Mouse (Mus musculus): ENCODE data around the gene Pkig. TPM values are rescaled to one million over a fixed set of nuclear protein-coding genes. Genes with fewer than 3 reads are reported as not detected.
A peak's percentile ranks its signal among the peaks of the same experiment; 100 is the strongest.

The Pkig gene
- polyA plus RNA-seq, 1 experiment from 2014 or later: 134 TPM

DNA sequence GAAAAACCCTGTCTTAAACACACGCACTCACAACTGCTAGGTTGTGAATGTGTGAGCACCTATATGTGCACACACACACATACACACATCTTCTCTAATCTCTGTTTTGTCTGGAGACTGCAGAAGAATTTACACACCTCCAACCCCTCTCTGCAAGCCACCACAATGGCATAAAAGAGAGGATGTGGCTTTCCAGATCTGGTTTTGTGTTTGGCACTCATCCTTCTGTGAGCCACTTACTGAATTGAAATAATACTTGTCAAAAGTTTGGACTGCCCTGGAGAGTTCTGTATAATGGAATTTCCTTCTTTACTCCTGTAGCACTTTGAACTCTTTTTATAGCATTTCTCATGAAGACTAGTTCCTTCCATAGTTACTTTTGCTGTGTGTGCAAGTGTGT, 8.9 kb downstream of the Pkig start:
- Histone ChIP-seq H3K36me3 (ENCODE audit: control insufficient read depth, insufficient read depth, low read length) (no peaks in the 10 kb centered on the region), H3K27ac (ENCODE audit: low read length) (no peak overlapping the region), H3K27me3 (ENCODE audit: control insufficient read depth, insufficient read depth, low read depth, low read length) (no peaks in the 10 kb centered on the region), H3K4me1 (ENCODE audit: control insufficient read depth, insufficient read depth, low read length) (no peaks in the 10 kb centered on the region), H3K9me3 (replicated peaks; ENCODE audit: control insufficient read depth, low read length, poor library complexity, severe bottlenecking) (no peaks in the 10 kb centered on the region), H3K4me3 (ENCODE audit: low read depth, low read length) (no peak overlapping the region), H3K4me2 (ENCODE audit: low read length) (no peak overlapping the region), H3K9ac (ENCODE audit: low read depth, low read length) (no peak overlapping the region)
- WGBS: 95% methylated on average over 1 of the region's 1 CpGs
- ATAC-seq: no peak

DNA sequence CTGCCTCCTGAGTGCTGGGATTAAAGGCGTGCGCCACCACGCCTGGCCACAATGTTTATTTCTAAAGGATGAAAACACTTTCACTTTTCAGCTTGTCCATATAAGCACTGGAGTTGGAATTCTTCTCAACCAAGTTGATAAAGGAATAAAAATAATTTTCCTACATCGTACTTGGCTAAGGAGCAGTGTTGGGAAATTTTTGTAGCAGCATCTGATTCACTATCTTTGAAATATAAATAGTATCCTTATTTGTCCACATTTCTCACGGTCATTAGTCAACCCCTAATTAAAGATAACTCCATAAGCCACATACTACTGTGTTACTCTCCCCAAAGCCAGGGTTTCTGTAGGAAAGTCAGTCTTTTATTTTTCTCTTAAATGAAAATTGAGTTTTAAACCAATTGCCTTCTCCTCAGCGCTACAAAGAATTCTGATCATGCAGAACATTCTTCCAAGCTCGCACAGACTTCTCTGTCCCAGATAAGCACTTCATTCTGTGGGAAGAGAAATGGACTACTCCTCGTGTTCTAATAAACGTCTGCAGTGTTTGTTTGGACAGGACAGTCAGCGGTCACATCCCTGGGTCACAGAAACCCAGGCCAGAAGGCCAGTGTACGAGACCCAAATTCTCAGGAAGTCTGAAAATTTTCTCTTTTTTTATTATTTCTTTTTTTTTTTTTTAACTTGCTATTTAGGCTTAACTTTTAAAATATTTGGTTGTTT, 12.8 kb downstream of the Pkig start:
- no peak for ATAC-seq
- no peak overlapping the region for H3K4me2 ChIP-seq (ENCODE audit: low read length)
- no peak overlapping the region for H3K27ac ChIP-seq (ENCODE audit: low read length)
- H3K36me3 ChIP-seq (ENCODE audit: control insufficient read depth, insufficient read depth, low read length): no peaks in the 10 kb centered on the region
- H3K27me3 ChIP-seq (ENCODE audit: control insufficient read depth, insufficient read depth, low read depth, low read length): no peaks in the 10 kb centered on the region
- no peaks in the 10 kb centered on the region for H3K9me3 ChIP-seq (replicated peaks; ENCODE audit: control insufficient read depth, low read length, poor library complexity, severe bottlenecking)
- H3K9ac ChIP-seq (ENCODE audit: low read depth, low read length): no peak overlapping the region
- H3K4me3 ChIP-seq (ENCODE audit: low read depth, low read length): no peak overlapping the region
- peaks cover 7% of the 10 kb centered on the region for H3K4me1 ChIP-seq (ENCODE audit: control insufficient read depth, insufficient read depth, low read length)
- WGBS: 91% methylated on average over 11 of the region's 11 CpGs

DNA sequence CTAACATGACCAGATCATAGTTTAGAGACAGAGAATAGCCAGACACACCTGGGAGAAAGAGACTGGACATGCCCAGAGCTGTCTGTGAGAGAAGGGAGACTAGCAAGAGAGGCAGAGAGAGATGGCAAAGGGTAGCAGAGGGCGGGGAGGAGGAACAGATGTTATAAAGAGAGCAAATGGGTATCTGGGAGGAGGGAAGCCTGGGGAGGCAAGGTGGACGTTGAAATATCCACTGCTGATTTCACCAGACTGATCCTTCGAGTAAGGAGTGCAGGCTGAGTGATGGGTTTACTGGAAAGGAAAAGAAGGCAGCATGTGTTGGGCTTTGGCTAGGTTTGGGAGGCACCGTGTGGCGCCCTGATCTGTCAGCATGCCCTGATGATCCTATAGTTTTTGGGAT, 16.2 kb downstream of the Pkig start:
- H3K36me3 ChIP-seq (ENCODE audit: control insufficient read depth, insufficient read depth, low read length): no peaks in the 10 kb centered on the region

DNA sequence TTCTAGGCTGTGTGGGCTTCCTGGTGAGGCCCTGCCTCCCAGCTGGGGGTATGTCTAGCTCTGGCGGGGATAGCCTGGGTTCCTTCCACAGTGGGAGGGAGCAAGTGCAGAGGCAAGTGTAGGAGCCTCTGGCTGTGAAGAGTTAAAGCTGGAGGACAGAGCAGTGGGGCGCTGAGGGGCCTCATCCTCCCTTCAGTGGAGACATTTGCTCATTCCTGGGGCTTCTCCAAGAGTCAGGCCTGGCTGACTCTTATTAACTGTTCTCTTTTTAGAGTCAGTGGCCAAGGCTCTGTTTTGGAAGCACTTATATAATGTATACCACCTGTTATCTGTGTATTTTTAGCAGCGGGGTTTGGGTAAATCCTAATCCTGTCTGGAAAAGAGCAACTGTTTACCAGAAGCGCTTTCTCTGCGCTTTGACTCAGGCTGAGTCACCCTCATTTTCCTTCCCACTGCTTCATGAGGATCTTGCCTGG, 17.0 kb downstream of the Pkig start:
- no peak for ATAC-seq
- Histone ChIP-seq H3K9me3 (replicated peaks; ENCODE audit: control insufficient read depth, low read length, poor library complexity, severe bottlenecking) (no peaks in the 10 kb centered on the region), H3K27me3 (ENCODE audit: control insufficient read depth, insufficient read depth, low read depth, low read length) (no peaks in the 10 kb centered on the region), H3K4me2 (ENCODE audit: low read length) (no peak overlapping the region), H3K27ac (ENCODE audit: low read length) (no peak overlapping the region), H3K36me3 (ENCODE audit: control insufficient read depth, insufficient read depth, low read length) (no peaks in the 10 kb centered on the region), H3K4me3 (ENCODE audit: low read depth, low read length) (no peak overlapping the region), H3K9ac (ENCODE audit: low read depth, low read length) (no peak overlapping the region), H3K4me1 (ENCODE audit: control insufficient read depth, insufficient read depth, low read length) (peaks cover 7% of the 10 kb centered on the region)
- WGBS: 44% methylated on average over 5 of the region's 5 CpGs

More for the DNA sequence above, 16.2 kb downstream of the Pkig start:
- 73% methylated on average over 5 of the region's 5 CpGs for WGBS
- Histone ChIP-seq H3K4me2 (ENCODE audit: low read length) (no peak overlapping the region), H3K9ac (ENCODE audit: low read depth, low read length) (no peak overlapping the region), H3K27ac (ENCODE audit: low read length) (no peak overlapping the region), H3K9me3 (replicated peaks; ENCODE audit: control insufficient read depth, low read length, poor library complexity, severe bottlenecking) (no peaks in the 10 kb centered on the region), H3K27me3 (ENCODE audit: control insufficient read depth, insufficient read depth, low read depth, low read length) (no peaks in the 10 kb centered on the region), H3K4me1 (ENCODE audit: control insufficient read depth, insufficient read depth, low read length) (peaks cover 7% of the 10 kb centered on the region), H3K4me3 (ENCODE audit: low read depth, low read length) (no peak overlapping the region)
- ATAC-seq: no peak

DNA sequence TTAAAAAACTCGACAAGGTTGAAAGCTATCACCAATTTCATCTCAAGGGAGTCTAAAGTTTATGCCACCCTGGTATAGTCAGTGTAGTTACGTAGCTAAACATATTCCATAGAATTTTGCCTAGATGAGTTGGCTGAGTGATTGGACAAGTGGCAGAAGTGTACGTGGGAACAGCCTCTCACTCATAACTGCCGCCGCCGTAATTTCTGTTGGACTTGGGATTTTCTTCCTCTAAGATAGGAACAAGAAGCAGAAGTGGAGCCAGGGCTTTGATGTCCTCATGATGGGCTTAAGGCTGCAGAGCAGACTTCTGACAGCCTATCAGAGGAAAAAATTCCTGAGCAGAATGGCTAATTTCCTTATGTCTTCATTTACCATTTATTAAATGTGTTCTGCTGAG, 17.5 kb downstream of the Pkig start:
- no peak for ATAC-seq
- no peaks in the 10 kb centered on the region for H3K36me3 ChIP-seq (ENCODE audit: control insufficient read depth, insufficient read depth, low read length)
- H3K9me3 ChIP-seq (replicated peaks; ENCODE audit: control insufficient read depth, low read length, poor library complexity, severe bottlenecking): no peaks in the 10 kb centered on the region
- 63% methylated on average over 6 of the region's 6 CpGs for WGBS
- no peak overlapping the region for H3K4me2 ChIP-seq (ENCODE audit: low read length)
- H3K27me3 ChIP-seq (ENCODE audit: control insufficient read depth, insufficient read depth, low read depth, low read length): no peaks in the 10 kb centered on the region
- no peak overlapping the region for H3K9ac ChIP-seq (ENCODE audit: low read depth, low read length)
- H3K4me1 ChIP-seq (ENCODE audit: control insufficient read depth, insufficient read depth, low read length): peaks cover 7% of the 10 kb centered on the region
- H3K27ac ChIP-seq (ENCODE audit: low read length): peak overlapping the region; percentile 38; the same call in 1 of the 2 replicates
- no peak overlapping the region for H3K4me3 ChIP-seq (ENCODE audit: low read depth, low read length)

DNA sequence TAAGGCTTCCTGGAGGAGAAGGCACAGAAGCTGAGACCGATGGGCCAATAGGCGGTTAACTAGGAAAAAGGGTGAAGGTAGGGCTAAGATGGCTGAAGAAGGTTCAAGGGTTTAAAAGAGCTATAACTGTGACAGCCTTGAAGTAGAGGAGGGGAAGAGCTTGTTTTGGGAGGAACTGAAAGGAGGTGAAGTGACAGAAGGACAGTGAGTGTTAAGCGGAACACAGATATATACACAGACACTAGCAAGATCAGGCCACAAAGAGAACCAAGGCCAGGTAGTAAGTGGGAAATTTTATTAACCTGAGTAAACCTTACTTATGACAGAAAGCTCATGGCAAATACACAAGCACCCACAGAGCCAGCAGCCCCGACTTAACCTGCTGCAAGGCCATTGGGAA, 18.1 kb downstream of the Pkig start:
- Histone ChIP-seq H3K9me3 (replicated peaks; ENCODE audit: control insufficient read depth, low read length, poor library complexity, severe bottlenecking) (no peaks in the 10 kb centered on the region), H3K9ac (ENCODE audit: low read depth, low read length) (no peak overlapping the region), H3K27me3 (ENCODE audit: control insufficient read depth, insufficient read depth, low read depth, low read length) (no peaks in the 10 kb centered on the region), H3K27ac (ENCODE audit: low read length) (no peak overlapping the region), H3K4me2 (ENCODE audit: low read length) (no peak overlapping the region), H3K4me1 (ENCODE audit: control insufficient read depth, insufficient read depth, low read length) (peaks cover 7% of the 10 kb centered on the region), H3K36me3 (ENCODE audit: control insufficient read depth, insufficient read depth, low read length) (no peaks in the 10 kb centered on the region), H3K4me3 (ENCODE audit: low read depth, low read length) (no peak overlapping the region)
- 95% methylated on average over 4 of the region's 4 CpGs for WGBS
- no peak for ATAC-seq

DNA sequence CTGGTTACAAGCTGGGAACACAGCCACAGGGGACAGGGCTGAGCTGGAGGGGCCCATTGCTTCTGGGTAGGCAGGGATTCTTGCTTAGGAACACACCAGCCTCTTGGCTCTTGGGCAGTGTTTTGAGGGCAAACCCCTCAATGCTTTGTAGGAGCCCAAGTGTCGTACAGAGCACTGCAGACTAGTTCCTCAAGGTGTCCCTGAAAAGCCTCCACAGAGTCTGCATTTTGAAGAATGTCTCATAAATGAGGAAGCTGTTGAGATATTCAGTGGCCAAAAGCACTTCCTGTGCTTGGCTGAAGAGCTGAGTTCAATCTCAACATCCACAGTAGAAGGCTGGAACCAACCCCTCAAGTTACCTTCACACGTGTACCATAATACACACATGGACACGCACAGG, 18.6 kb downstream of the Pkig start:
- no peak overlapping the region for H3K4me3 ChIP-seq (ENCODE audit: low read depth, low read length)
- no peak for ATAC-seq
- 93% methylated on average over 3 of the region's 3 CpGs for WGBS
- no peaks in the 10 kb centered on the region for H3K9me3 ChIP-seq (replicated peaks; ENCODE audit: control insufficient read depth, low read length, poor library complexity, severe bottlenecking)
- H3K9ac ChIP-seq (ENCODE audit: low read depth, low read length): no peak overlapping the region
- no peak overlapping the region for H3K27ac ChIP-seq (ENCODE audit: low read length)
- no peaks in the 10 kb centered on the region for H3K36me3 ChIP-seq (ENCODE audit: control insufficient read depth, insufficient read depth, low read length)
- peaks cover 7% of the 10 kb centered on the region for H3K4me1 ChIP-seq (ENCODE audit: control insufficient read depth, insufficient read depth, low read length)
- no peaks in the 10 kb centered on the region for H3K27me3 ChIP-seq (ENCODE audit: control insufficient read depth, insufficient read depth, low read depth, low read length)
- no peak overlapping the region for H3K4me2 ChIP-seq (ENCODE audit: low read length)

DNA sequence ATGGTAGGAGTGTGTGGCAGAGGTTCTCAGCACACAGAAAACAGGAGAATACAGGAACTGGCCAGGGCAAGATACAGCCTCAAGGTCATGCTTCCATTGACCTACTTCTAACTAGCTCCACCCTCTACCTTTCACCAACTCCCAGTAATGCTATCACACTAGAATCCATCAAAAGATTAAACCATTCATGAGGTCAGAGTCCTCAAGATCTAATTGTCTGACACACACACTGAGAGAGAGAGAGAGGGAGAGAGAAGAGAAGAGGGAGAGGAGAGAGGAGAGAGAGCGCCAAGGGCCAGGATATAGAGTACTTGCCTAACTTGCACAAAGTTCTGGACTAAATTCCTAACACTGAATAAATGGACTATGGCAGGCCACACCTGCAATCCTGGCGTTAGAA, 24.2 kb downstream of the Pkig start:
- Histone ChIP-seq H3K4me3 (ENCODE audit: low read depth, low read length) (no peak overlapping the region), H3K9ac (ENCODE audit: low read depth, low read length) (no peak overlapping the region)

DNA sequence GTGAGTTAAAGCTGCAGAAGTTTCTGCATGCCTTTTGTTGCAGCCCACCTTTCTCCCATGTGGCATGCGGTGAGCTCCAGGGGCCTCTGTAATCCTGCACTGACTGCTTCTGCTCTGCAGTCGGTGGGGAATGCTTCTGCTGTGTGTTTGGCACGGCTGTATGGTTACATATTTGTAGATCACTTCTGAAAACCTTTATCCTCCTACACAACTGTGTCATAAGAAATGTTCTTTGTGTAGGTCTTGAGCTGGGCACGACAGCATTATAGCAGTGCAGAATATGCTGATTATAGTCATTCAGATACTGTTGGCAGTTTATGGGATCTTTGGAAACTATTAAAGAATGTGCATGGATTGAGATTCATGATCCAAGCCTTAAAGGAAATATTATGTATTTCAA, 27.1 kb downstream of the Pkig start:
- Histone ChIP-seq H3K27me3 (ENCODE audit: control insufficient read depth, insufficient read depth, low read depth, low read length) (no peaks in the 10 kb centered on the region), H3K27ac (ENCODE audit: low read length) (no peak overlapping the region), H3K36me3 (ENCODE audit: control insufficient read depth, insufficient read depth, low read length) (no peaks in the 10 kb centered on the region), H3K4me3 (ENCODE audit: low read depth, low read length) (no peak overlapping the region), H3K4me1 (ENCODE audit: control insufficient read depth, insufficient read depth, low read length) (peaks cover 12% of the 10 kb centered on the region), H3K4me2 (ENCODE audit: low read length) (no peak overlapping the region), H3K9me3 (replicated peaks; ENCODE audit: control insufficient read depth, low read length, poor library complexity, severe bottlenecking) (no peaks in the 10 kb centered on the region), H3K9ac (ENCODE audit: low read depth, low read length) (no peak overlapping the region)
- ATAC-seq: no peak
- 61% methylated on average over 4 of the region's 4 CpGs for WGBS

More for the DNA sequence above, 24.2 kb downstream of the Pkig start:
- 94% methylated on average over 2 of the region's 2 CpGs for WGBS
- no peak for ATAC-seq
- Histone ChIP-seq H3K27ac (ENCODE audit: low read length) (no peak overlapping the region), H3K27me3 (ENCODE audit: control insufficient read depth, insufficient read depth, low read depth, low read length) (no peaks in the 10 kb centered on the region), H3K9me3 (replicated peaks; ENCODE audit: control insufficient read depth, low read length, poor library complexity, severe bottlenecking) (no peaks in the 10 kb centered on the region), H3K4me1 (ENCODE audit: control insufficient read depth, insufficient read depth, low read length) (peaks cover 9% of the 10 kb centered on the region), H3K36me3 (ENCODE audit: control insufficient read depth, insufficient read depth, low read length) (no peaks in the 10 kb centered on the region), H3K4me2 (ENCODE audit: low read length) (no peak overlapping the region)

Measured in midbrain, embryonic 16.5 days (tissue).